Comparison of ENCODE assay signal across 9 mouse cellular contexts in genomic region chr5:112825091-112825794, GRCm38 (mm10).
DNase-seq lines count a peak whose midpoint lies in the region; ATAC-seq and TF ChIP-seq lines count a peak whose summit lies in the region.
"Had no signal": no experiment of that assay in that cellular context is flagged by ENCODE, and none has a peak within 500 bp of the region (broad histone marks: within the 10 kb centered on the region; RNA-seq: fewer than 3 reads in every experiment).

No protein-coding gene starts in this region.

- peak; percentile 81; the same call in 1 of the 2 replicates for ATAC-seq in hindbrain, embryonic 14.5 days (ENCODE audit: low FRiP score)
- ATAC-seq in midbrain, embryonic 16.5 days = peak; percentile 80
- ATAC-seq in heart, embryonic 11.5 days (replicated peaks; ENCODE audit: insufficient number of reproducible peaks, low FRiP score, low TSS enrichment) = no peak
- no peak for ATAC-seq in intestine, postnatal 0 days
- ATAC-seq: activated CD4-positive, CD25-positive, alpha-beta regulatory T cell, adult 4 months had no signal

- 25% methylated on average over 12 of the region's 12 CpGs for WGBS in hindbrain, embryonic 14.5 days
- 19% methylated on average over 12 of the region's 12 CpGs for WGBS in midbrain, embryonic 16.5 days
- WGBS in heart, embryonic 11.5 days (ENCODE audit: insufficient replicate concordance) = 70% methylated on average over 12 of the region's 12 CpGs
- 68% methylated on average over 12 of the region's 12 CpGs for WGBS in intestine, postnatal 0 days

- H3K27me3 ChIP-seq in hindbrain, embryonic 14.5 days (ENCODE audit: control insufficient read depth, insufficient read depth, low read length) = no peaks in the 10 kb centered on the region
- no peaks in the 10 kb centered on the region for H3K27me3 ChIP-seq in midbrain, embryonic 16.5 days (ENCODE audit: control insufficient read depth, insufficient read depth, low read depth, low read length)
- H3K27me3 ChIP-seq in heart, embryonic 11.5 days (ENCODE audit: control insufficient read depth, insufficient read depth, low read length) = no peaks in the 10 kb centered on the region
- H3K27me3 ChIP-seq in intestine, postnatal 0 days (replicated peaks; ENCODE audit: control insufficient read depth, insufficient read depth, low read length) = no peaks in the 10 kb centered on the region

- no peaks in the 10 kb centered on the region for H3K9me3 ChIP-seq in hindbrain, embryonic 14.5 days (ENCODE audit: control insufficient read depth, low read length)
- no peaks in the 10 kb centered on the region for H3K9me3 ChIP-seq in midbrain, embryonic 16.5 days (replicated peaks; ENCODE audit: control insufficient read depth, low read length, poor library complexity, severe bottlenecking)
- no peaks in the 10 kb centered on the region for H3K9me3 ChIP-seq in heart, embryonic 11.5 days (replicated peaks; ENCODE audit: control insufficient read depth, low read length)
- no peaks in the 10 kb centered on the region for H3K9me3 ChIP-seq in intestine, postnatal 0 days (ENCODE audit: control insufficient read depth)
- H3K9me3 ChIP-seq: limb, embryonic 15.5 days had no signal

- DNase-seq in kidney, adult 9 months = peak; percentile 27
- no peak for DNase-seq in kidney, postnatal 25 days
- DNase-seq in embryo, embryonic 11 days = peak; percentile 57
- peak; percentile 68 for DNase-seq in hindbrain, embryonic 14.5 days (ENCODE audit: low spot score)

- H3K4me3 ChIP-seq in hindbrain, embryonic 14.5 days (replicated peaks; ENCODE audit: low read length) = no peak overlapping the region
- no peak overlapping the region for H3K4me3 ChIP-seq in midbrain, embryonic 16.5 days (ENCODE audit: low read depth, low read length)
- no peak overlapping the region for H3K4me3 ChIP-seq in heart, embryonic 11.5 days (ENCODE audit: low read depth, low read length)
- H3K4me3 ChIP-seq in intestine, postnatal 0 days (ENCODE audit: low read depth, low read length) = no peak overlapping the region
- H3K4me3 ChIP-seq: limb, embryonic 15.5 days had no signal

- peaks cover 14% of the 10 kb centered on the region for H3K4me1 ChIP-seq in hindbrain, embryonic 14.5 days (replicated peaks; ENCODE audit: control insufficient read depth, insufficient read depth, low read length)
- peaks cover 24% of the 10 kb centered on the region for H3K4me1 ChIP-seq in midbrain, embryonic 16.5 days (ENCODE audit: control insufficient read depth, insufficient read depth, low read length)
- H3K4me1 ChIP-seq in heart, embryonic 11.5 days (ENCODE audit: control insufficient read depth, insufficient read depth, low read length) = no peaks in the 10 kb centered on the region
- no peaks in the 10 kb centered on the region for H3K4me1 ChIP-seq in intestine, postnatal 0 days (replicated peaks; ENCODE audit: control insufficient read depth, insufficient read depth, low read length)
- H3K4me1 ChIP-seq: limb, embryonic 15.5 days had no signal

- H3K4me2 ChIP-seq in hindbrain, embryonic 14.5 days (replicated peaks) = no peak overlapping the region
- peak overlapping the region; percentile 10; the same call in 1 of the 2 replicates for H3K4me2 ChIP-seq in midbrain, embryonic 16.5 days (ENCODE audit: low read length)
- no peak overlapping the region for H3K4me2 ChIP-seq in heart, embryonic 11.5 days
- H3K4me2 ChIP-seq in intestine, postnatal 0 days (replicated peaks; ENCODE audit: low read depth) = no peak overlapping the region
- H3K4me2 ChIP-seq: limb, embryonic 15.5 days had no signal

- peak overlapping the region; percentile 90 for H3K27ac ChIP-seq in hindbrain, embryonic 14.5 days
- H3K27ac ChIP-seq in midbrain, embryonic 16.5 days (ENCODE audit: low read length) = peak overlapping the region; percentile 85
- no peak overlapping the region for H3K27ac ChIP-seq in heart, embryonic 11.5 days (ENCODE audit: low read depth, low read length)
- H3K27ac ChIP-seq in intestine, postnatal 0 days (ENCODE audit: low read depth, low read length) = no peak overlapping the region
- H3K27ac ChIP-seq: limb, embryonic 15.5 days had no signal

- H3K36me3 ChIP-seq in hindbrain, embryonic 14.5 days (replicated peaks; ENCODE audit: control insufficient read depth, insufficient read depth) = no peaks in the 10 kb centered on the region
- no peaks in the 10 kb centered on the region for H3K36me3 ChIP-seq in midbrain, embryonic 16.5 days (ENCODE audit: control insufficient read depth, insufficient read depth, low read length)
- peaks cover 8% of the 10 kb centered on the region for H3K36me3 ChIP-seq in heart, embryonic 11.5 days (ENCODE audit: control insufficient read depth, insufficient read depth, low read length)
- H3K36me3 ChIP-seq in intestine, postnatal 0 days (ENCODE audit: control insufficient read depth, insufficient read depth) = no peaks in the 10 kb centered on the region
- H3K36me3 ChIP-seq: limb, embryonic 15.5 days had no signal

- TF ChIP-seq CTCF in intestine, postnatal 0 days (IDR thresholded peaks at IDR 0.05; ENCODE audit: low read depth) = no peak

- H3K9ac ChIP-seq in hindbrain, embryonic 14.5 days = no peak overlapping the region
- no peak overlapping the region for H3K9ac ChIP-seq in midbrain, embryonic 16.5 days (ENCODE audit: low read depth, low read length)
- H3K9ac ChIP-seq in heart, embryonic 11.5 days (ENCODE audit: low read depth, low read length) = no peak overlapping the region
- H3K9ac ChIP-seq in intestine, postnatal 0 days (ENCODE audit: low read depth, low read length) = no peak overlapping the region
- H3K9ac ChIP-seq: limb, embryonic 15.5 days had no signal

Comparison
In these comparisons a context has a peak if more than half of its experiments do, and no peak if none do; other contexts are left out.
1. DNase-seq: peak in kidney, adult 9 months (single experiment), embryo, embryonic 11 days (single experiment) and hindbrain, embryonic 14.5 days (single experiment); none in kidney, postnatal 25 days (0 of 2).
2. ATAC-seq: peak in hindbrain, embryonic 14.5 days (single experiment) and midbrain, embryonic 16.5 days (single experiment); none in heart, embryonic 11.5 days (single experiment) and intestine, postnatal 0 days (single experiment).
3. H3K27ac ChIP-seq: peak in hindbrain, embryonic 14.5 days (single experiment) and midbrain, embryonic 16.5 days (single experiment); none in heart, embryonic 11.5 days (single experiment) and intestine, postnatal 0 days (single experiment).